ENCODE assay signal across 18 mouse cellular contexts in the genomic region with DNA sequence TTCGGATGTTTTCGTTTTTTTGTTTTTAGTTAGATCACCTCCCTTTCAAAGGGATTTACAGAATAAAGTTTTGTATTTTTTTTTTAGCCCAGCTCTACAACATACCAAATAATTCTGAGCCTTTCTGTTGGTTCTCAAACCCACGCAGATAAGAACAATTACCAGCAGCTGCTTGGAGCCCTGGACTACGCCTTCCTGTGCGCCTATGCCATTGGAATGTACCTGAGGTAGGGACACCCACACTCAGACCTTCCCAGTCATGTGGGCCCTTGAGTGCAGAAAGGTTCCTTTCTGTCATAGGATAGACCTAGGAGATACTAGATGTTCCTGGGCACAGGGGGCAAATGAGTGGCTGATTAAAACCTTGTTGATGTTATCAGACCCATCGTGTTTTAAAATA. TPM values are rescaled to one million over a fixed set of nuclear protein-coding genes. Genes with fewer than 3 reads are reported as not detected.
DNase-seq lines count a peak whose midpoint lies in the region; ATAC-seq lines count a peak whose summit lies in the region.
"Had no signal": no experiment of that assay in that cellular context is flagged by ENCODE, and none has a peak within 500 bp of the region (broad histone marks: within the 10 kb centered on the region; RNA-seq: fewer than 3 reads in every experiment).

No protein-coding gene starts in this region.

- no peak overlapping the region for H3K4me3 ChIP-seq in heart, embryonic 15.5 days
- H3K4me3 ChIP-seq in lung, embryonic 16.5 days (ENCODE audit: low read length) = no peak overlapping the region
- no peak overlapping the region for H3K4me3 ChIP-seq in stomach, embryonic 15.5 days (replicated peaks)
- no peak overlapping the region for H3K4me3 ChIP-seq in liver, embryonic 12.5 days
- H3K4me3 ChIP-seq: embryonic facial prominence, embryonic 12.5 days; forebrain, embryonic 15.5 days; heart, adult 2 months had no signal

- ATAC-seq in heart, embryonic 15.5 days (replicated peaks; ENCODE audit: insufficient number of reproducible peaks, insufficient read depth, low FRiP score, low read depth) = no peak
- peak; percentile 43; the same call in 1 of the 2 replicates for ATAC-seq in lung, embryonic 16.5 days (ENCODE audit: low read depth)
- ATAC-seq in stomach, embryonic 15.5 days (ENCODE audit: insufficient read depth, low FRiP score, low read depth) = no peak
- no peak for ATAC-seq in liver, embryonic 12.5 days
- ATAC-seq: activated CD4-positive, CD25-positive, alpha-beta regulatory T cell, adult 4 months; forebrain, embryonic 15.5 days; Patski had no signal

- H3K4me1 ChIP-seq in heart, embryonic 15.5 days (replicated peaks) = peaks cover 12% of the 10 kb centered on the region
- H3K4me1 ChIP-seq in lung, embryonic 16.5 days (replicated peaks; ENCODE audit: control insufficient read depth, insufficient read depth, low read length) = peaks cover 17% of the 10 kb centered on the region
- H3K4me1 ChIP-seq in stomach, embryonic 15.5 days = peaks cover 18% of the 10 kb centered on the region
- peaks cover 8% of the 10 kb centered on the region; the same call in 1 of the 2 replicates for H3K4me1 ChIP-seq in liver, embryonic 12.5 days

- H3K27ac ChIP-seq in heart, embryonic 15.5 days = peak overlapping the region; percentile 66
- H3K27ac ChIP-seq in lung, embryonic 16.5 days (ENCODE audit: low read length) = peak overlapping the region; percentile 70
- H3K27ac ChIP-seq in stomach, embryonic 15.5 days = peak overlapping the region; percentile 16; the same call in 1 of the 2 replicates
- no peak overlapping the region for H3K27ac ChIP-seq in liver, embryonic 12.5 days
- H3K27ac ChIP-seq: embryonic facial prominence, embryonic 12.5 days; forebrain, embryonic 15.5 days; heart, adult 2 months had no signal

- no peak overlapping the region for H3K4me2 ChIP-seq in heart, embryonic 15.5 days
- no peak overlapping the region for H3K4me2 ChIP-seq in lung, embryonic 16.5 days (ENCODE audit: low read depth, low read length)
- H3K4me2 ChIP-seq in stomach, embryonic 15.5 days = no peak overlapping the region
- no peak overlapping the region for H3K4me2 ChIP-seq in liver, embryonic 12.5 days
- H3K4me2 ChIP-seq: embryonic facial prominence, embryonic 12.5 days; forebrain, embryonic 15.5 days; heart, embryonic 11.5 days; hindbrain, embryonic 14.5 days had no signal

- no peaks in the 10 kb centered on the region for H3K9me3 ChIP-seq in heart, embryonic 15.5 days (replicated peaks)
- no peaks in the 10 kb centered on the region for H3K9me3 ChIP-seq in lung, embryonic 16.5 days (ENCODE audit: control insufficient read depth, low read length)
- no peaks in the 10 kb centered on the region for H3K9me3 ChIP-seq in stomach, embryonic 15.5 days
- no peaks in the 10 kb centered on the region for H3K9me3 ChIP-seq in liver, embryonic 12.5 days (replicated peaks)
- H3K9me3 ChIP-seq: embryonic facial prominence, embryonic 12.5 days; forebrain, embryonic 15.5 days had no signal

- H3K9ac ChIP-seq in heart, embryonic 15.5 days = no peak overlapping the region
- no peak overlapping the region for H3K9ac ChIP-seq in lung, embryonic 16.5 days (ENCODE audit: low read length)
- no peak overlapping the region for H3K9ac ChIP-seq in stomach, embryonic 15.5 days
- no peak overlapping the region for H3K9ac ChIP-seq in liver, embryonic 12.5 days
- H3K9ac ChIP-seq: embryonic facial prominence, embryonic 12.5 days; forebrain, embryonic 15.5 days; hindbrain, embryonic 14.5 days had no signal

- 51% methylated on average over 6 of the region's 6 CpGs for WGBS in heart, embryonic 15.5 days
- 43% methylated on average over 6 of the region's 6 CpGs for WGBS in lung, embryonic 16.5 days
- WGBS in stomach, embryonic 15.5 days = 69% methylated on average over 6 of the region's 6 CpGs
- 73% methylated on average over 6 of the region's 6 CpGs for WGBS in liver, embryonic 12.5 days (ENCODE audit: insufficient replicate concordance)

- DNase-seq in heart, adult 18-20 months = no peak
- no peak for DNase-seq in lung, postnatal 14 days
- DNase-seq: adrenal gland, postnatal 14 days; cerebellum, adult 11-12 months; cerebellum, adult 9-10 months; gastrocnemius, postnatal 36 days; heart, adult 2 months had no signal

- no peaks in the 10 kb centered on the region for H3K27me3 ChIP-seq in heart, embryonic 15.5 days
- no peaks in the 10 kb centered on the region for H3K27me3 ChIP-seq in lung, embryonic 16.5 days (ENCODE audit: control insufficient read depth, insufficient read depth, low read depth, low read length)
- H3K27me3 ChIP-seq in stomach, embryonic 15.5 days (replicated peaks) = no peaks in the 10 kb centered on the region
- no peaks in the 10 kb centered on the region for H3K27me3 ChIP-seq in liver, embryonic 12.5 days (replicated peaks)
- H3K27me3 ChIP-seq: embryonic facial prominence, embryonic 12.5 days; forebrain, embryonic 15.5 days; Patski had no signal

- no peaks in the 10 kb centered on the region for H3K36me3 ChIP-seq in heart, embryonic 15.5 days
- no peaks in the 10 kb centered on the region for H3K36me3 ChIP-seq in lung, embryonic 16.5 days (ENCODE audit: control insufficient read depth, insufficient read depth, low read length)
- H3K36me3 ChIP-seq in stomach, embryonic 15.5 days = no peaks in the 10 kb centered on the region
- H3K36me3 ChIP-seq in liver, embryonic 12.5 days = no peaks in the 10 kb centered on the region
- H3K36me3 ChIP-seq: embryonic facial prominence, embryonic 12.5 days had no signal

RNA-seq across cellular contexts. Expression of gene Slc37a1, which starts 29.4 kb away (rescaled TPM):
- polyA plus RNA-seq in heart, embryonic 15.5 days (2015; fragmentation: Nextera tagmentation; extraction: Ambion mirVana) = 8.7 and 9.1 TPM in 2 replicates
- total RNA-seq in heart, adult 18-20 months (2021) = 10 to 100 TPM in 1 of 2 experiments, 1 to 10 TPM in 1; 7.5 to 10.3 TPM
- 13.4 and 13.5 TPM in 2 replicates for polyA plus RNA-seq in lung, embryonic 16.5 days (2015; fragmentation: Nextera tagmentation; extraction: Ambion mirVana)
- 12.7 and 14.9 TPM in 2 replicates for polyA plus RNA-seq in stomach, embryonic 15.5 days (2015; fragmentation: Nextera tagmentation; extraction: Ambion mirVana)
- 4.4 and 5.4 TPM in 2 replicates for polyA plus RNA-seq in liver, embryonic 12.5 days (2016; fragmentation: Nextera tagmentation; extraction: Ambion mirVana)

RNA-seq across cellular contexts. Expression of gene Rsph1, which starts 38.8 kb away (rescaled TPM):
- polyA plus RNA-seq in heart, embryonic 15.5 days (2015; fragmentation: Nextera tagmentation; extraction: Ambion mirVana) = 2.2 and 2.3 TPM in 2 replicates
- total RNA-seq in heart, adult 18-20 months (2021) = 1 to 10 TPM in 1 of 2 experiments, under 1 TPM in 1; 0.79 to 1.7 TPM
- polyA plus RNA-seq in lung, embryonic 16.5 days (2015; fragmentation: Nextera tagmentation; extraction: Ambion mirVana) = 20.1 and 24.0 TPM in 2 replicates
- polyA plus RNA-seq in stomach, embryonic 15.5 days (2015; fragmentation: Nextera tagmentation; extraction: Ambion mirVana) = 1.6 and 2.1 TPM in 2 replicates
- 0.25 and 0.32 TPM in 2 replicates for polyA plus RNA-seq in liver, embryonic 12.5 days (2016; fragmentation: Nextera tagmentation; extraction: Ambion mirVana)
- total RNA-seq: CH12.LX had no signal
